Mouse (Mus musculus): ENCODE data around the gene D730048I06Rik. TPM values are rescaled to one million over a fixed set of nuclear protein-coding genes. Genes with fewer than 3 reads are reported as not detected.
"Not testable (repeated sequence)": the region's sequence is repeated elsewhere in the genome, so short reads cannot be mapped to it uniquely, and the experiment has no call there.

D730048I06Rik gene
- not detected for total RNA-seq (2021)

DNA sequence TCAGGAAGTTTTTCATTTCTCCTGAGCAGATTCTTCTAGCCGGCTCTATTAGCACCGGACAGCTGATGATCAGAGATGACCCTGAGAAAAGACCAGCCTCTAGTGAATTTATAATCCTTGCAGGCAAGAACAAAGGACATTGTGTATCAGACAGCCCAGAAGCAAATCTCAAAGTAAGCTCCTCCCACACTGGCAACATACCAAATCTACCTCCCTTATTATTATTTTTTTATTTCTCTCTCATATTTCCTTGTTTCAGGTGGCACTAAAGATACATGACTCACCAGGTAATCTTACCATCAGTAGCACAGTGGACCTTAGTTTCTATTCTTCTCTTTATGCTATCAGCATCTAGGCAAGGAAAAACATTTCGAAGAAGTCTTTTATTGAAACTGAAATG is at the start of gene D730048I06Rik, which contains the start of gene Gm27235:
D730048I06Rik (minus strand) TSS at position 112 of the 400 bp plus-strand sequence.
Gm27235 (minus strand) TSS at position 101 of the 400 bp plus-strand sequence.
- DNase-seq = no peak
- intact Hi-C loops (cut with DNase I) = no loop called here

- intact Hi-C loops (cut with DNase I); DNase-seq: not testable (repeated sequence)
Observed at GRCm38 (mm10) chr9:35817881-35818280, 28.0 kb upstream of the D730048I06Rik start.

GRCm38 (mm10) chr9:35798146-35798545 is 8.2 kb upstream of the D730048I06Rik start:
- DNase-seq = no peak
- intact Hi-C loops (cut with DNase I) = no loop called here

DNA sequence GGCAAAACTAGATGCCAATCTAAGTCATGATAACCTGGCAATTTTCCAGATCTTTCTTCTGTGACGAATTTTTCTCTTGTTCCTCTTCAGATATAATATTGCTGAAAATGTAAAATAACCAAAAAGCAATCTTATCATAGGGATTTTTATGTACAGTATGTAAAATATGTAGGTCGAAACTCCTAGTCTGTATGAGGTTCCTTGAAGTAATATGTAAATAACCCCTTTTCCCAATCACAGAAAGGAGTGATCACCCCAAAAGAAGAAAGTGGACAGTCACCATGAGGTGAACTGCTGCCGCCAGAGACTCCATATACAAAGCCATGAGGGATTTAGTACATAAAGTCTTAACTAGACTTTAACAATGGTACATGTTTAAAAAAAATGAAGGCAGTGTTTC is 11.9 kb downstream of the D730048I06Rik start, which contains the start of gene Gm17727:
Gm17727 (minus strand) TSS at position 101 of the 400 bp plus-strand sequence.
- DNase-seq = no peak
- intact Hi-C loops (cut with DNase I) = no loop called here

GRCm38 (mm10) chr9:35756843-35757242 is 33.1 kb downstream of the D730048I06Rik start:
- intact Hi-C loops (cut with DNase I) = no loop called here
- DNase-seq = no peak

- intact Hi-C loops (cut with DNase I) = no loop called here
- no peak for DNase-seq
Observed at GRCm38 (mm10) chr9:35740749-35741148, 49.2 kb downstream of the D730048I06Rik start, which contains the start of gene Gm17677. Gm17677 (plus strand) TSS chr9:35741049.

Other genes with a start within 250 kb of the D730048I06Rik start
- gene Ddx25, start 231.6 kb downstream of the D730048I06Rik start, total RNA-seq (2021) = under 1 TPM in 1 of 2 experiments, not detected in 1; 0.02 TPM
- gene Pus3, start 231.5 kb downstream of the D730048I06Rik start, total RNA-seq (2021) = 1 to 10 TPM; 7.4 to 8.4 TPM
- gene Pate2, start 219.8 kb downstream of the D730048I06Rik start, total RNA-seq (2021) = under 1 TPM in 1 of 2 experiments, not detected in 1; 0.25 TPM
- 1 to 10 TPM; 3.5 to 4.5 TPM for gene Hyls1, start 219.7 kb downstream of the D730048I06Rik start, total RNA-seq (2021)
- not detected for gene Pate4, start 178.2 kb downstream of the D730048I06Rik start, total RNA-seq (2021)
- not detected for gene Pate3, start 141.9 kb downstream of the D730048I06Rik start, total RNA-seq (2021)
- gene Pate1, start 102.7 kb downstream of the D730048I06Rik start, total RNA-seq (2021) = not detected
- not detected for gene Gm17677, start 49.1 kb downstream of the D730048I06Rik start, total RNA-seq (2021)
- not detected for gene Gm17727, start 12.0 kb downstream of the D730048I06Rik start, total RNA-seq (2021)
- gene Gm27235, start within 50 bp of the D730048I06Rik start, total RNA-seq (2021) = not detected
- not detected for gene 9230110F15Rik, start 54.0 kb upstream of the D730048I06Rik start, total RNA-seq (2021)
- not detected for gene 9230113P08Rik, start 118.3 kb upstream of the D730048I06Rik start, total RNA-seq (2021)